Mouse (Mus musculus) heart, embryonic 15.5 days (tissue): ENCODE measurements around the gene Ndel1. TPM values are rescaled to one million over a fixed set of nuclear protein-coding genes. Genes with fewer than 3 reads are reported as not detected.
"Not testable (repeated sequence)": the region's sequence is repeated elsewhere in the genome, so short reads cannot be mapped to it uniquely, and the experiment has no call there.

Experiments
- ATAC-seq: fragments of 200-750 bp; cut with Nextera tagmentation; replicated peaks from 2 replicates; pipeline ENCODE4 v1.8.0; 2017; ENCODE audit warnings: low read depth, moderate TSS enrichment; ENCODE audit not compliant: insufficient number of reproducible peaks, insufficient read depth, low FRiP score
- H3K27ac ChIP-seq: fragments of 300-500 bp; sonication (generic); 2 replicates; pipeline ENCODE4 v1.5.1; 2015; ENCODE audit warnings: mild to moderate bottlenecking, inconsistent platforms
- H3K27me3 ChIP-seq: fragments of 300-500 bp; sonication (generic); 2 replicates; pipeline ENCODE4 v1.6.1; 2015; ENCODE audit warnings: inconsistent platforms
- H3K36me3 ChIP-seq: fragments of 300-500 bp; sonication (generic); 2 replicates; pipeline ENCODE4 v1.6.1; 2015; ENCODE audit warnings: mild to moderate bottlenecking, inconsistent platforms
- H3K4me1 ChIP-seq: fragments of 300-500 bp; sonication (generic); replicated peaks from 2 replicates; pipeline ENCODE4 v1.6.1; 2015; ENCODE audit warnings: inconsistent platforms
- H3K4me2 ChIP-seq: fragments of 300-500 bp; sonication (generic); 2 replicates; pipeline ENCODE4 v1.6.1; 2015; ENCODE audit warnings: inconsistent platforms, mild to moderate bottlenecking, moderate library complexity
- H3K4me3 ChIP-seq: fragments of 300-500 bp; sonication (generic); 2 replicates; pipeline ENCODE4 v1.5.1; 2015; ENCODE audit warnings: mild to moderate bottlenecking, inconsistent platforms
- H3K9ac ChIP-seq: fragments of 300-500 bp; sonication (generic); 2 replicates; pipeline ENCODE4 v1.6.1; 2015; ENCODE audit warnings: mild to moderate bottlenecking, inconsistent platforms
- H3K9me3 ChIP-seq: fragments of 300-500 bp; sonication (generic); replicated peaks from 2 replicates; pipeline ENCODE4 v1.6.1; 2016; ENCODE audit warnings: inconsistent platforms
- WGBS: fragments of 180-500 bp; shearing (Covaris S2); methylation state at CpG from one replicate; pipeline ENCODE4 v1.1.7; 2015; ENCODE audit warnings: mixed read lengths; 5-methylcytosine and 5-hydroxymethylcytosine counted together
- polyA plus RNA-seq: library from polyadenylated mRNA; unstranded; fragments of >200 nt; fragmentation: Nextera tagmentation; extraction: Ambion mirVana; gene quantifications from 2 replicates; pipeline ENCODE4 v1.2.1, GENCODE M21; 2015

Gene Ndel1
- polyA plus RNA-seq, 1 experiment from 2014 or later: 65.5 TPM

GRCm38 (mm10) chr11:68850862-68851261 is 20.8 kb downstream of the Ndel1 start:
- Histone ChIP-seq H3K9ac (no peak overlapping the region), H3K4me3 (peak overlapping the region; percentile 20; the same call in 1 of the 2 replicates)
- WGBS: 73% methylated on average over 7 of the region's 7 CpGs

GRCm38 (mm10) chr11:68839606-68840005 is 32.1 kb downstream of the Ndel1 start:
- no peaks in the 10 kb centered on the region for H3K9me3 ChIP-seq
- H3K9ac ChIP-seq: no peak overlapping the region
- ATAC-seq: no peak
- peaks cover 72% of the 10 kb centered on the region for H3K36me3 ChIP-seq
- no peak overlapping the region for H3K4me3 ChIP-seq
- 88% methylated on average over 5 of the region's 5 CpGs for WGBS
- H3K27me3 ChIP-seq: no peaks in the 10 kb centered on the region
- no peaks in the 10 kb centered on the region for H3K4me1 ChIP-seq
- H3K4me2 ChIP-seq: no peak overlapping the region
- no peak overlapping the region for H3K27ac ChIP-seq

More at GRCm38 (mm10) chr11:68850862-68851261, 20.8 kb downstream of the Ndel1 start:
- H3K36me3 ChIP-seq: no peaks in the 10 kb centered on the region
- H3K27me3 ChIP-seq: no peaks in the 10 kb centered on the region
- H3K4me2 ChIP-seq: peak overlapping the region; percentile 45
- no peaks in the 10 kb centered on the region for H3K9me3 ChIP-seq
- peaks cover 36% of the 10 kb centered on the region for H3K4me1 ChIP-seq
- ATAC-seq: no peak
- H3K27ac ChIP-seq: no peak overlapping the region

- Histone ChIP-seq H3K4me2 (no peak overlapping the region), H3K4me3 (no peak overlapping the region), H3K9me3 (no peaks in the 10 kb centered on the region), H3K27me3 (no peaks in the 10 kb centered on the region), H3K9ac (no peak overlapping the region), H3K36me3 (peaks cover 80% of the 10 kb centered on the region), H3K27ac (no peak overlapping the region), H3K4me1 (no peaks in the 10 kb centered on the region; the same call in 1 of the 2 replicates)
- no peak for ATAC-seq
- WGBS: 84% methylated on average over 3 of the region's 3 CpGs
Measured at GRCm38 (mm10) chr11:68835034-68835433, 36.6 kb downstream of the Ndel1 start.

GRCm38 (mm10) chr11:68833593-68833992 is 38.1 kb downstream of the Ndel1 start:
- Histone ChIP-seq H3K27me3 (no peaks in the 10 kb centered on the region), H3K27ac (no peak overlapping the region)

GRCm38 (mm10) chr11:68832793-68833192 is 38.9 kb downstream of the Ndel1 start:
- Histone ChIP-seq H3K9ac (no peak overlapping the region), H3K36me3 (peaks cover 70% of the 10 kb centered on the region), H3K27ac (no peak overlapping the region), H3K4me1 (no peaks in the 10 kb centered on the region; the same call in 1 of the 2 replicates), H3K4me3 (no peak overlapping the region), H3K9me3 (no peaks in the 10 kb centered on the region), H3K27me3 (no peaks in the 10 kb centered on the region), H3K4me2 (no peak overlapping the region)
- ATAC-seq: no peak
- WGBS: 43% methylated on average over 4 of the region's 4 CpGs

More at GRCm38 (mm10) chr11:68833593-68833992, 38.1 kb downstream of the Ndel1 start:
- no peak for ATAC-seq
- H3K9me3 ChIP-seq: no peaks in the 10 kb centered on the region
- no peak overlapping the region for H3K9ac ChIP-seq
- no peak overlapping the region for H3K4me3 ChIP-seq
- H3K4me2 ChIP-seq: no peak overlapping the region
- H3K36me3 ChIP-seq: peaks cover 68% of the 10 kb centered on the region
- H3K4me1 ChIP-seq: no peaks in the 10 kb centered on the region; the same call in 1 of the 2 replicates

GRCm38 (mm10) chr11:68831580-68831979 is 40.1 kb downstream of the Ndel1 start:
- not testable (repeated sequence) for H3K4me3 ChIP-seq, H3K4me1 ChIP-seq, H3K27ac ChIP-seq, ATAC-seq, H3K4me2 ChIP-seq, H3K9me3 ChIP-seq, H3K9ac ChIP-seq, H3K27me3 ChIP-seq
- peaks cover 65% of the 10 kb centered on the region for H3K36me3 ChIP-seq
- WGBS: 83% methylated on average over 5 of the region's 5 CpGs

- ATAC-seq: no peak
- H3K27ac ChIP-seq: no peak overlapping the region
- H3K4me2 ChIP-seq: no peak overlapping the region
- H3K9ac ChIP-seq: no peak overlapping the region
- no peaks in the 10 kb centered on the region for H3K9me3 ChIP-seq
- H3K4me1 ChIP-seq: peaks cover 9% of the 10 kb centered on the region; the same call in 1 of the 2 replicates
- H3K27me3 ChIP-seq: no peaks in the 10 kb centered on the region
- no peak overlapping the region for H3K4me3 ChIP-seq
- H3K36me3 ChIP-seq: peaks cover 53% of the 10 kb centered on the region
- 53% methylated on average over 3 of the region's 3 CpGs for WGBS
Measured at GRCm38 (mm10) chr11:68826735-68827134, 44.9 kb downstream of the Ndel1 start.

- no peak for ATAC-seq
- Histone ChIP-seq H3K9me3 (no peaks in the 10 kb centered on the region), H3K27ac (no peak overlapping the region), H3K4me3 (no peak overlapping the region), H3K4me1 (peaks cover 9% of the 10 kb centered on the region; the same call in 1 of the 2 replicates), H3K4me2 (no peak overlapping the region), H3K27me3 (no peaks in the 10 kb centered on the region), H3K9ac (no peak overlapping the region), H3K36me3 (peaks cover 61% of the 10 kb centered on the region)
- 80% methylated on average over 15 of the region's 15 CpGs for WGBS
Measured at GRCm38 (mm10) chr11:68822326-68822725, 49.3 kb downstream of the Ndel1 start.

- WGBS: 88% methylated on average over 14 of the region's 14 CpGs
- ATAC-seq: no peak
- peaks cover 4% of the 10 kb centered on the region; the same call in 1 of the 2 replicates for H3K4me1 ChIP-seq
Measured at GRCm38 (mm10) chr11:68819226-68819805, 52.3 kb downstream of the Ndel1 start.

GRCm38 (mm10) chr11:68818416-68818815 is 53.2 kb downstream of the Ndel1 start:
- H3K9ac ChIP-seq: no peak overlapping the region
- peaks cover 4% of the 10 kb centered on the region; the same call in 1 of the 2 replicates for H3K4me1 ChIP-seq
- WGBS: 85% methylated on average over 8 of the region's 8 CpGs
- H3K9me3 ChIP-seq: no peaks in the 10 kb centered on the region
- H3K4me3 ChIP-seq: no peak overlapping the region
- no peak overlapping the region for H3K4me2 ChIP-seq
- peaks cover 76% of the 10 kb centered on the region for H3K36me3 ChIP-seq
- H3K27me3 ChIP-seq: no peaks in the 10 kb centered on the region
- H3K27ac ChIP-seq: no peak overlapping the region
- ATAC-seq: no peak

More at GRCm38 (mm10) chr11:68819226-68819805, 52.3 kb downstream of the Ndel1 start:
- H3K36me3 ChIP-seq: peaks cover 70% of the 10 kb centered on the region
- H3K27me3 ChIP-seq: no peaks in the 10 kb centered on the region
- no peak overlapping the region for H3K27ac ChIP-seq
- H3K4me3 ChIP-seq: no peak overlapping the region
- H3K9ac ChIP-seq: no peak overlapping the region
- no peaks in the 10 kb centered on the region for H3K9me3 ChIP-seq
- no peak overlapping the region for H3K4me2 ChIP-seq

- H3K4me1 ChIP-seq: no peaks in the 10 kb centered on the region
- no peak overlapping the region for H3K27ac ChIP-seq
- WGBS: 83% methylated on average over 9 of the region's 9 CpGs
- H3K9ac ChIP-seq: no peak overlapping the region
- H3K4me2 ChIP-seq: no peak overlapping the region
- H3K9me3 ChIP-seq: no peaks in the 10 kb centered on the region
- H3K36me3 ChIP-seq: peaks cover 92% of the 10 kb centered on the region
- H3K4me3 ChIP-seq: no peak overlapping the region
- H3K27me3 ChIP-seq: no peaks in the 10 kb centered on the region
- no peak for ATAC-seq
Measured at GRCm38 (mm10) chr11:68811881-68812577, 59.6 kb downstream of the Ndel1 start.
